Mouse (Mus musculus): Measurements from ENCODE around the gene Zfp526.

DNA sequence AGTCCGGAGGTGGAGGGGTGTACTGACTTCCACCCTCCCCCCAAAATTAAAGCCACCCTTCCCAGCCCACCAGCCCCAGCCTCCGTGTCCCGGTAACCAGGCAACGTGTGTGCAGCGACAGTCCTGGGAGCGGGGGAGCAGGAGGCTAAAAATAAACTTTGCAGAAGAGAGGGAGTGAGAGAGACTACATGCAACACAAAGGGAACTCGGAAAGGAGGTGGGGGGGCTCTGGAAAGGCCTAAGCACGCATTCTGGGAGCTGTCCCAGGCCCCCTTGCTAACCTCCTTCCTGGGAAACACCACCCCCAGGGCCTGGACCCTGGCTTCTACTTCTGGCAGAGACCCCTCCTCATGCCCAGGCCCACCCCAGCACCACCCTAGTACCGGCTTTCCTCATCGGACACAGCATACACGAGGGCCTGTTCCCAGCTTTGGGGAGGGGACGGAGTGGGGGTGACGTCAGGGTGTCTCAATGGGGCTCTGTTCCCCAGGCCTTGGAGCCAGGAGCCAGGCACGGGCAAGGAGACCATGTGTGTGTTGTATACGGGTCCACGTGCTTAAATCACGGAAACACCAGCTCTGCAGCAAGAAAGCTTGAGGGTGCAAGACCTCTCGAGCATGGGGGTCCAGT is 26.9 kb downstream of the Zfp526 start:
- TF ChIP-seq POLR2A (IDR thresholded peaks at IDR 0.05; ENCODE audit: low read depth, low read length): no peak
- no peak for TF ChIP-seq CTCF (IDR thresholded peaks at IDR 0.05; ENCODE audit: borderline replicate concordance, insufficient read depth, low read length)

All from embryonic fibroblast, embryonic 13.5 days (primary cell).